Mouse (Mus musculus): ENCODE data around the gene Dock4. TPM values are rescaled to one million over a fixed set of nuclear protein-coding genes. Genes with fewer than 3 reads are reported as not detected.
"Not testable (repeated sequence)": the region's sequence is repeated elsewhere in the genome, so short reads cannot be mapped to it uniquely, and the experiment has no call there.

Gene Dock4
- polyA plus RNA-seq, 1 experiment, result 2.3 TPM

- no peaks in the 10 kb centered on the region for H3K27me3 ChIP-seq (ENCODE audit: control insufficient read depth, insufficient read depth, low read length)
- no peak overlapping the region for H3K27ac ChIP-seq (ENCODE audit: control insufficient read depth, insufficient read depth, low read length)
- no peak for TF ChIP-seq POLR2A (IDR thresholded peaks at IDR 0.05; ENCODE audit: control insufficient read depth, extremely low read depth, insufficient read depth, low read length, poor library complexity)
- no peak for TF ChIP-seq CTCF (IDR thresholded peaks at IDR 0.05; ENCODE audit: borderline replicate concordance, control insufficient read depth, extremely low read depth, insufficient read depth, low read length, poor library complexity)
- H3K4me1 ChIP-seq (replicated peaks; ENCODE audit: control insufficient read depth, insufficient read depth, low read length), result no peaks in the 10 kb centered on the region
- no peaks in the 10 kb centered on the region for H3K36me3 ChIP-seq (ENCODE audit: control insufficient read depth, insufficient read depth, low read length)
- DNase-seq, result no peak
- WGBS, result 94% methylated on average over 5 of the region's 5 CpGs
- H3K4me3 ChIP-seq (ENCODE audit: control insufficient read depth, insufficient read depth, low read length), result no peak overlapping the region
Observed at GRCm38 (mm10) chr12:40870387-40870786, 424.6 kb downstream of the Dock4 start.

DNA sequence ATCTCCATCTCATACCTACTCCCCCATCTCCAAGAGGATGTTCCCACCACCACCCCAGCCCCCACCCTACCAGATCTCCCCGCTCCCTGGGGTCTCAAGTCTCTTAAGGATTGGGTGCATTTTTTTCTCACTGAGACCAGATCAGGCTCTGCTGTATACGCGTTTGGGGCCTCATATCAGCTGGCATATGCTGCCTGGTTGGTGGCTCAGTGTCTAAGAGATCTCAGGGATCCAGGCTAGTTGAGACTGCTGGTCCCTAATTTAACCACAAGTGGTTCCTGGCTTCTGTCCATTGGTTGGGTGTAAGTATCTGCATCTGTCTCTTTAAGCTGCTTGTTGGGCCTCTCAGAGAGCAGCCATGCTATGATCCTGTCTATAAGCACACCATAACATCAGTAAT, 427.0 kb downstream of the Dock4 start:
- TF ChIP-seq POLR2A (IDR thresholded peaks at IDR 0.05; ENCODE audit: control insufficient read depth, extremely low read depth, insufficient read depth, low read length, poor library complexity) (no peak), CTCF (IDR thresholded peaks at IDR 0.05; ENCODE audit: borderline replicate concordance, control insufficient read depth, extremely low read depth, insufficient read depth, low read length, poor library complexity) (no peak)
- Histone ChIP-seq H3K27ac (ENCODE audit: control insufficient read depth, insufficient read depth, low read length) (no peak overlapping the region), H3K36me3 (ENCODE audit: control insufficient read depth, insufficient read depth, low read length) (no peaks in the 10 kb centered on the region), H3K4me1 (replicated peaks; ENCODE audit: control insufficient read depth, insufficient read depth, low read length) (no peaks in the 10 kb centered on the region), H3K4me3 (ENCODE audit: control insufficient read depth, insufficient read depth, low read length) (no peak overlapping the region), H3K27me3 (ENCODE audit: control insufficient read depth, insufficient read depth, low read length) (no peaks in the 10 kb centered on the region)
- no peak for DNase-seq
- WGBS, result 96% methylated on average over 3 of the region's 3 CpGs

DNA sequence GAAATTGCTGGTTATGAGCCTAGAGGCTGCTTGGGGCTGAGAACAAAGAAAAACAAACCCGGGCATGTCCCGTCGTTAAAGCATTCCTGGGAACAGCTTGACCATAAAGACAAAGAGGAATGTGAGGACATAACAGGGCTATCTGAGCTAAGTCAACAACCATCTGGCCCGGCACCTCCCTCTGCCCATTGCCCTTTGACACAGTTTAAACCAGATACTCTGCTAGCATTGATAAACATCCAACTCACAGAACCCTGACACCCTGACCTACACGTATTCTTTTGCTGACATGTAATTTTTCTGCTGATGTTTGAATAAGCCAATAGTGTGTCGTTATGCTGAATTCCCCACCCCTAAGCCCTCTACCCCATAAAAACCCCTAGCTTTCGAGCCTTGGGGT, 427.5 kb downstream of the Dock4 start:
- H3K27ac ChIP-seq (ENCODE audit: control insufficient read depth, insufficient read depth, low read length), result not testable (repeated sequence)

GRCm38 (mm10) chr12:40884976-40885375, 439.2 kb downstream of the Dock4 start:
- H3K27me3 ChIP-seq (ENCODE audit: control insufficient read depth, insufficient read depth, low read length), result no peaks in the 10 kb centered on the region
- H3K4me3 ChIP-seq (ENCODE audit: control insufficient read depth, insufficient read depth, low read length), result no peak overlapping the region
- H3K4me1 ChIP-seq (replicated peaks; ENCODE audit: control insufficient read depth, insufficient read depth, low read length), result no peaks in the 10 kb centered on the region
- no peaks in the 10 kb centered on the region for H3K36me3 ChIP-seq (ENCODE audit: control insufficient read depth, insufficient read depth, low read length)
- 89% methylated on average over 3 of the region's 3 CpGs for WGBS
- TF ChIP-seq POLR2A (IDR thresholded peaks at IDR 0.05; ENCODE audit: control insufficient read depth, extremely low read depth, insufficient read depth, low read length, poor library complexity), result no peak
- no peak for TF ChIP-seq CTCF (IDR thresholded peaks at IDR 0.05; ENCODE audit: borderline replicate concordance, control insufficient read depth, extremely low read depth, insufficient read depth, low read length, poor library complexity)
- no peak for DNase-seq
- no peak overlapping the region for H3K27ac ChIP-seq (ENCODE audit: control insufficient read depth, insufficient read depth, low read length)

More for the DNA sequence above, 427.5 kb downstream of the Dock4 start:
- not testable (repeated sequence) for H3K4me1 ChIP-seq (replicated peaks; ENCODE audit: control insufficient read depth, insufficient read depth, low read length); H3K4me3 ChIP-seq (ENCODE audit: control insufficient read depth, insufficient read depth, low read length); H3K36me3 ChIP-seq (ENCODE audit: control insufficient read depth, insufficient read depth, low read length); DNase-seq; H3K27me3 ChIP-seq (ENCODE audit: control insufficient read depth, insufficient read depth, low read length)
- 93% methylated on average over 7 of the region's 7 CpGs for whole genome bisulfite sequencing

DNA sequence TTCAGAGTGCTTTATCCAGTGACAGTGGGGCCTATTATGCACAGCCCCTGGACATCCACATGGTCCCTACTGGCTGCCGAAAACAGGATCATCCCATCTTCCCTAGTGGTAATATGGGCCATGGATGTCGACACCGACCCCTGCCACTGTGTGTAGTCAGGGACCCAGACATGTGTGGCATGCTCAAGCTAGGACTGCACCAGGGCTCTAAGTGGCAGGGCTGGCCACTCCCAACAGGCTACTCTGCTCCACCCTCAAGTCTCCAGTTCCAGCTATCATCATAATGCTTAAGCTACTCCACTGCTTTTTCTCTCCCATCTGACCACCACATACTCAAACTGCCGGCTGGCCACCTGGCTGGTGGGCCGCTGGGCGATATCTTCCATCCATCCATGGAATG, 439.6 kb downstream of the Dock4 start:
- DNase-seq, result no peak
- 96% methylated on average over 6 of the region's 6 CpGs for WGBS
- Histone ChIP-seq H3K27ac (ENCODE audit: control insufficient read depth, insufficient read depth, low read length) (no peak overlapping the region), H3K27me3 (ENCODE audit: control insufficient read depth, insufficient read depth, low read length) (no peaks in the 10 kb centered on the region), H3K36me3 (ENCODE audit: control insufficient read depth, insufficient read depth, low read length) (no peaks in the 10 kb centered on the region), H3K4me1 (replicated peaks; ENCODE audit: control insufficient read depth, insufficient read depth, low read length) (no peaks in the 10 kb centered on the region), H3K4me3 (ENCODE audit: control insufficient read depth, insufficient read depth, low read length) (no peak overlapping the region)
- no peak for TF ChIP-seq CTCF (IDR thresholded peaks at IDR 0.05; ENCODE audit: borderline replicate concordance, control insufficient read depth, extremely low read depth, insufficient read depth, low read length, poor library complexity)
- TF ChIP-seq POLR2A (IDR thresholded peaks at IDR 0.05; ENCODE audit: control insufficient read depth, extremely low read depth, insufficient read depth, low read length, poor library complexity), result no peak

DNA sequence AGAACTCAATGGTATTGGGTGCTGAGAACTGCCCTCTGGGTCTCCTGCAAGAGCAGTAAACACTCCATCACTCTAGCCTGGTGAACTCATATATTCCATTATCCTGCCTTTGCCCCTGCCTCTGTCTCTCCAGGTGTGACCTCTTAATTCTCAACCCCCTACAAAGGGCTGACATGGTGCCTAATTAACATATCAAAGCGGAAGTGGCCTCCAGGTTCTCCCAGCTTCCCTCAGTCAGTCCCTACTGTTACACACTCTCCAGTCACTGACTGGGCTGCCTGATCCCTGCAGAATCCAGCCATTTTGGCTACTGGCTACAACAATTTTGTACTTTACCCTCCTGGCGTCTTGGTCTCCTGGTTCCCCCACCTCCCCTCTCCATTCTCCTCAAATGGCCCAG, 441.7 kb downstream of the Dock4 start:
- no peaks in the 10 kb centered on the region for H3K36me3 ChIP-seq (ENCODE audit: control insufficient read depth, insufficient read depth, low read length)
- no peak for DNase-seq
- H3K27ac ChIP-seq (ENCODE audit: control insufficient read depth, insufficient read depth, low read length), result no peak overlapping the region
- no peak overlapping the region for H3K4me3 ChIP-seq (ENCODE audit: control insufficient read depth, insufficient read depth, low read length)
- 87% methylated on average over 2 of the region's 2 CpGs for WGBS
- no peaks in the 10 kb centered on the region for H3K27me3 ChIP-seq (ENCODE audit: control insufficient read depth, insufficient read depth, low read length)
- no peaks in the 10 kb centered on the region for H3K4me1 ChIP-seq (replicated peaks; ENCODE audit: control insufficient read depth, insufficient read depth, low read length)
- TF ChIP-seq CTCF (IDR thresholded peaks at IDR 0.05; ENCODE audit: borderline replicate concordance, control insufficient read depth, extremely low read depth, insufficient read depth, low read length, poor library complexity) (no peak), POLR2A (IDR thresholded peaks at IDR 0.05; ENCODE audit: control insufficient read depth, extremely low read depth, insufficient read depth, low read length, poor library complexity) (no peak)

DNA sequence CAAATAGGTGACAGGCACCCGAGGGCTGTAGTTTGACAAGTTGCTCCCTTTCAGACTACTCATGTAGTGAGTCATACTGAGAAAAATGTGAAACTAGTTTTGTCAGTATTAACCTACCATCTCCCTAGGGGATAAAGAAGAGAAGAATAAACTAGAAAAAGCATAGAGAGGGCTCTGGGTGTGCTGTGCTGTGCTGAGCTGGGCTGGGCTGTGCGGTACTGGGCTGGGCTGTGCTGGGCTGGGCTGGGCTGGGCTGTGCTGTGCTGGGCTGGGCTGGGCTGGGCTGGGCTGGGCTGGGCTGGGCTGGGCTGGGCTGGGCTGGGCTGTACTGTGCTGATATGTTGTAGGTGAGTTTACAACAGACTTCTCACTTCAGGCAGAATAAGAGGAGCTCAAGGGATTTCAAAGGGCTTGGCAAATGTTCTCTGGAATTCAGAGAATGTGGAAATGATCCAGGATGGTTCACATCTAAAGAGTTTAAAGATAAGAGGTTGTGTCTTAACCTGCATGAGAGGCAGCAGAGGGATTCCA, 442.6 kb downstream of the Dock4 start:
- Histone ChIP-seq H3K27me3 (ENCODE audit: control insufficient read depth, insufficient read depth, low read length) (no peaks in the 10 kb centered on the region), H3K4me3 (ENCODE audit: control insufficient read depth, insufficient read depth, low read length) (no peak overlapping the region), H3K4me1 (replicated peaks; ENCODE audit: control insufficient read depth, insufficient read depth, low read length) (no peaks in the 10 kb centered on the region), H3K36me3 (ENCODE audit: control insufficient read depth, insufficient read depth, low read length) (no peaks in the 10 kb centered on the region), H3K27ac (ENCODE audit: control insufficient read depth, insufficient read depth, low read length) (no peak overlapping the region)
- 77% methylated on average over 2 of the region's 2 CpGs for WGBS
- TF ChIP-seq POLR2A (IDR thresholded peaks at IDR 0.05; ENCODE audit: control insufficient read depth, extremely low read depth, insufficient read depth, low read length, poor library complexity) (no peak), CTCF (IDR thresholded peaks at IDR 0.05; ENCODE audit: borderline replicate concordance, control insufficient read depth, extremely low read depth, insufficient read depth, low read length, poor library complexity) (no peak)
- no peak for DNase-seq
